Mouse (Mus musculus): ENCODE data around the gene Csnka2ip. TPM values are rescaled to one million over a fixed set of nuclear protein-coding genes. Genes with fewer than 3 reads are reported as not detected.

The Csnka2ip gene
- total and polyA plus RNA-seq, 2 experiments, result not detected

DNA sequence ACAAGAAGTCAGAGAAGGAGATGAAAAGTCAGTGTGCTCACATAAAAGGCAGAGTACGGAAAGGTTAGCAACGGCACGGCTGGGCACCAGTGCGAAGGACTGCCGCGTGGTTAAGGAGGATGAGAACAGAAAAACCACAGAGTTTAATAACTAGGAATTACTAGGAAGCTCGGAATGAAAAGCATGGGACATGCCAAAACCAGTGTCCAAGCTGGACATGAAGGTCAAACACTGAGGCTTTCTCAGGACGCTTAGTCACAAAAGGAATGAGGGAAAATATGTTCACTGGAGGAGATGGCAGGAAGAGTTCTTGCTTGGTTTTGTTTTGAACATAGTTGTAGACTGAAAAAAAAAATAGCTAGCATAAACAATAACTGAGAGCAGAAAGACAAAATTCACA lies 32.7 kb downstream of the Csnka2ip start:
- no peak overlapping the region for H3K4me3 ChIP-seq (ENCODE audit: insufficient read depth, low read depth, low read length)
- H3K9ac ChIP-seq (ENCODE audit: low read depth, low read length), result no peak overlapping the region
- H3K27ac ChIP-seq (replicated peaks; ENCODE audit: insufficient read depth, low read depth, low read length), result no peak overlapping the region
- no peaks in the 10 kb centered on the region for H3K79me2 ChIP-seq (ENCODE audit: control insufficient read depth, insufficient read depth, low read length)
- 91% methylated on average over 8 of the region's 8 CpGs for WGBS
- peak; percentile 8 for DNase-seq (ENCODE audit: extremely low read depth, low read depth, low spot score)
- H3K36me3 ChIP-seq (ENCODE audit: control insufficient read depth, insufficient read depth, low read length), result no peaks in the 10 kb centered on the region
- TF ChIP-seq POLR2A (IDR thresholded peaks at IDR 0.05; ENCODE audit: extremely low read depth, insufficient read depth, low read length) (no peak), CTCF (IDR thresholded peaks at IDR 0.05; ENCODE audit: low read depth, low read length) (no peak)
- no peaks in the 10 kb centered on the region for H3K27me3 ChIP-seq (ENCODE audit: control insufficient read depth, insufficient read depth, low read length)
- no peaks in the 10 kb centered on the region for H3K4me1 ChIP-seq (ENCODE audit: control insufficient read depth, insufficient read depth, low read length)

DNA sequence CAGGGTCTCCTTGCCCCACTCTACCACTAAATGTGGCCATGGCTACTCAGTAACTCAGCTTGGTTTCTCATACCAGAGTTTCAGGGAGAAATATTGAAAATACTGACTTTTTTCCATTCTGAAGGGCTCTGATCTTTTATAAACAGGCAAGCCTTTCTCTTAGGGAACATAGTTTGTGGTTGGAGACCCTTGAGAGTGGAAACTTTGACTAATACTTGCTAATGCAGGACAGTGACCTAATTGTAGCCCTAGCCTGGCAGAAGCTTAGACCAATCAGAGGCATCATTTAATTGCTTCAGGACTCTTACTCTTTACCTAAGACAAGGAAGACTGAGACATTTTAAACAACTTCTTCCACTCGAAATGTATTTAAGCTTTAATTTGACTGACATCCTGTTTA lies 39.1 kb downstream of the Csnka2ip start:
- H3K4me1 ChIP-seq (ENCODE audit: control insufficient read depth, insufficient read depth, low read length), result no peaks in the 10 kb centered on the region
- DNase-seq (ENCODE audit: extremely low read depth, low read depth, low spot score), result no peak
- H3K27me3 ChIP-seq (ENCODE audit: control insufficient read depth, insufficient read depth, low read length), result no peaks in the 10 kb centered on the region
- no peak overlapping the region for H3K4me3 ChIP-seq (ENCODE audit: insufficient read depth, low read depth, low read length)
- no peak for TF ChIP-seq CTCF (IDR thresholded peaks at IDR 0.05; ENCODE audit: low read depth, low read length)
- TF ChIP-seq POLR2A (IDR thresholded peaks at IDR 0.05; ENCODE audit: extremely low read depth, insufficient read depth, low read length), result no peak
- no peak overlapping the region for H3K9ac ChIP-seq (ENCODE audit: low read depth, low read length)
- H3K79me2 ChIP-seq (ENCODE audit: control insufficient read depth, insufficient read depth, low read length), result no peaks in the 10 kb centered on the region
- H3K27ac ChIP-seq (replicated peaks; ENCODE audit: insufficient read depth, low read depth, low read length), result no peak overlapping the region
- WGBS, result 62% methylated on average over 1 of the region's 1 CpGs
- H3K36me3 ChIP-seq (ENCODE audit: control insufficient read depth, insufficient read depth, low read length), result no peaks in the 10 kb centered on the region

DNA sequence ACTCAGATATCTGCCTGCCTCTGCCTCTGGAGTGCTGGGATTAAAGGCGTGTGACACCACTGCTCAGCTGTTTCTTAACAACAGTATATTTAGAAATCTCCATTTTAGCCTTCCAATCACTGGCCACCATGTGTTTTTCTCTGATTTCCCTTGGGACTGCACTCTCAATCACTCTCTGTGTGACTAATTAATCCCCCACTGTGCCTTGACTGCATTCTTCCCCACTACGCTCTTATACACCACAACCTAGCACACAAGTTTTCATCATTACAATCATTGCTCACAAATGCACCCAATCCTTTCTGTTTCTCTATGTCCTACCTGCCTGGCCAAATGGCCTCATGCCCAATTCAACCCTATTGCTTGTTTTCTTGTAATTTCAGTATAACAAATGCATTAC lies 43.7 kb downstream of the Csnka2ip start:
- TF ChIP-seq CTCF (IDR thresholded peaks at IDR 0.05; ENCODE audit: low read depth, low read length), result no peak
- no peak for TF ChIP-seq POLR2A (IDR thresholded peaks at IDR 0.05; ENCODE audit: extremely low read depth, insufficient read depth, low read length)
- no peaks in the 10 kb centered on the region for H3K4me1 ChIP-seq (ENCODE audit: control insufficient read depth, insufficient read depth, low read length)
- DNase-seq (ENCODE audit: extremely low read depth, low read depth, low spot score), result no peak
- H3K79me2 ChIP-seq (ENCODE audit: control insufficient read depth, insufficient read depth, low read length), result no peaks in the 10 kb centered on the region
- no peaks in the 10 kb centered on the region for H3K27me3 ChIP-seq (ENCODE audit: control insufficient read depth, insufficient read depth, low read length)
- 63% methylated on average over 2 of the region's 2 CpGs for WGBS
- no peaks in the 10 kb centered on the region for H3K36me3 ChIP-seq (ENCODE audit: control insufficient read depth, insufficient read depth, low read length)
- H3K27ac ChIP-seq (replicated peaks; ENCODE audit: insufficient read depth, low read depth, low read length), result no peak overlapping the region
- no peak overlapping the region for H3K9ac ChIP-seq (ENCODE audit: low read depth, low read length)
- H3K4me3 ChIP-seq (ENCODE audit: insufficient read depth, low read depth, low read length), result no peak overlapping the region

DNA sequence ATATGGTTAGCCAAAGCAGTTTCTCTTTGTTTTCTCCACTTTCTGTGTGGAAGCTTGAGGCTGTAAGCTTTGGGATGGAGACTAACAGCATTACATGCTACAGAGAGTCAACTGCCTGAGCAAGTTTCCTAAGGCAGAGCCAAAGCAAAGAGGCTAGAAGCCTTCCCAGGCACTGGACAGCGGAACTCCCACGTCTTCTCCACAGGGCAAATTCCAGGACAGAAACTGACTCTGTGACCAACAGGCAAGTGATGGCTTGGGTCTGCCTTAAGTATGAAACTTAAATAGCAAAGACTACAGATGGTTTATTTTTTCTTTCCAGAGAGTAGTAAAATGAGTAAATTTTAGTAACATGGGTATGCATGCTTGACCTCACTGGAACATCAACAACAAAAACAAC lies 75.3 kb downstream of the Csnka2ip start:
- no peaks in the 10 kb centered on the region for H3K36me3 ChIP-seq (ENCODE audit: control insufficient read depth, insufficient read depth, low read length)
- no peak overlapping the region for H3K9ac ChIP-seq (ENCODE audit: low read depth, low read length)
- H3K27ac ChIP-seq (replicated peaks; ENCODE audit: insufficient read depth, low read depth, low read length), result no peak overlapping the region
- TF ChIP-seq POLR2A (IDR thresholded peaks at IDR 0.05; ENCODE audit: extremely low read depth, insufficient read depth, low read length) (no peak), CTCF (IDR thresholded peaks at IDR 0.05; ENCODE audit: low read depth, low read length) (no peak)
- no peak overlapping the region for H3K4me3 ChIP-seq (ENCODE audit: insufficient read depth, low read depth, low read length)
- no peaks in the 10 kb centered on the region for H3K27me3 ChIP-seq (ENCODE audit: control insufficient read depth, insufficient read depth, low read length)
- H3K79me2 ChIP-seq (ENCODE audit: control insufficient read depth, insufficient read depth, low read length), result no peaks in the 10 kb centered on the region
- no peaks in the 10 kb centered on the region for H3K4me1 ChIP-seq (ENCODE audit: control insufficient read depth, insufficient read depth, low read length)
- no peak for DNase-seq (ENCODE audit: extremely low read depth, low read depth, low spot score)
- 78% methylated on average over 2 of the region's 2 CpGs for WGBS

DNA sequence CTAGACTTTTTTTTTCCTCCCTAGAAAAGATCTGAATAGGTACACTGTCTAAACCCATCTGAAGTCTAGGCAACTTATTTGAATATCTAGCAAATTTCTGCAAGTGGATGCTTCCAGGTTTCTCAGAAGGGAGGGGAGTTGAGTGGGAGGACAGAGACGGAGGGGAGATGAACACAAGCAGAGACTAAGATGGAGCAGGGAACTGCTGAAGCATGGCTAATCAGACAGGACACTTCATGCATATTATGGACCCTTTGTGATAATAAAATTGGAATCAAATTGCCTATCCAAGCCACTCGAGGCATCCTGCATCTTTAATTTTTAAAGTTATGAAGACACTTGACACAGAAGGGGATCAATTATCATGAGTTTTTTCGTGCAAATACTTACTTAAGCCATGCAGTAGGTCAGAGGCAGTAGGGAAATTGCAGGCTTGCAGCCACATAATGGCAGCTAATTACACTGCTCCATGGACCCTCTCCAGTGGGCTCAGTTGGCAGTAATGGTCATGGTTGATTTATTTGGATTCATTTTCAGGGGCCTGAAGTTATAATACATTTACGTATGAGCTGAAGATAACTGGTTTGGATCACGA lies 78.1 kb downstream of the Csnka2ip start:
- H3K4me1 ChIP-seq (ENCODE audit: control insufficient read depth, insufficient read depth, low read length), result no peaks in the 10 kb centered on the region
- no peaks in the 10 kb centered on the region for H3K36me3 ChIP-seq (ENCODE audit: control insufficient read depth, insufficient read depth, low read length)
- no peaks in the 10 kb centered on the region for H3K79me2 ChIP-seq (ENCODE audit: control insufficient read depth, insufficient read depth, low read length)
- no peaks in the 10 kb centered on the region for H3K27me3 ChIP-seq (ENCODE audit: control insufficient read depth, insufficient read depth, low read length)
- H3K9ac ChIP-seq (ENCODE audit: low read depth, low read length), result no peak overlapping the region
- 67% methylated on average over 5 of the region's 5 CpGs for WGBS
- no peak for DNase-seq (ENCODE audit: extremely low read depth, low read depth, low spot score)
- H3K27ac ChIP-seq (replicated peaks; ENCODE audit: insufficient read depth, low read depth, low read length), result no peak overlapping the region
- TF ChIP-seq CTCF (IDR thresholded peaks at IDR 0.05; ENCODE audit: low read depth, low read length), result no peak
- TF ChIP-seq POLR2A (IDR thresholded peaks at IDR 0.05; ENCODE audit: extremely low read depth, insufficient read depth, low read length), result no peak
- no peak overlapping the region for H3K4me3 ChIP-seq (ENCODE audit: insufficient read depth, low read depth, low read length)

DNA sequence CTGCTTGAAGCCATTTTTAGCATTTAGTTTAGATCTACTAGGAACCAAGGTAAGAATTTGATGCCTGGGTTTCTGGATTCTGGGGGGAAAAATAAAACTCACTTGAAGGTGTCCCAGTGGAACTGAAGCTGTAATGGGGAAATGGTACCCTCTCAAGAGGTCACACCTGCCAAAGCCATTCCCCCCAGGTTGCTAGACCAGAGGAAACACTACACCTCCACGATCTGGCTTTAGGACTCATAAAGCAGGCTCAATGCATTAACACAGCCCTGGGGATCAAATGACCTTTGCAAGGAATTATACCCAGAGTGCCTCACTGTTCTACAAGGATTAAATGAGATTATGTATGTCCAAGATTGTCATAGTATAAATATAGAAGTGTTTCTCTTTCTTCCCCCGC lies 88.8 kb downstream of the Csnka2ip start:
- WGBS, result 77% methylated on average over 2 of the region's 2 CpGs
- TF ChIP-seq POLR2A (IDR thresholded peaks at IDR 0.05; ENCODE audit: extremely low read depth, insufficient read depth, low read length), result no peak
- no peak for TF ChIP-seq CTCF (IDR thresholded peaks at IDR 0.05; ENCODE audit: low read depth, low read length)
- Histone ChIP-seq H3K27ac (replicated peaks; ENCODE audit: insufficient read depth, low read depth, low read length) (no peak overlapping the region), H3K79me2 (ENCODE audit: control insufficient read depth, insufficient read depth, low read length) (no peaks in the 10 kb centered on the region), H3K27me3 (ENCODE audit: control insufficient read depth, insufficient read depth, low read length) (no peaks in the 10 kb centered on the region), H3K4me1 (ENCODE audit: control insufficient read depth, insufficient read depth, low read length) (no peaks in the 10 kb centered on the region), H3K4me3 (ENCODE audit: insufficient read depth, low read depth, low read length) (no peak overlapping the region), H3K9ac (ENCODE audit: low read depth, low read length) (no peak overlapping the region), H3K36me3 (ENCODE audit: control insufficient read depth, insufficient read depth, low read length) (no peaks in the 10 kb centered on the region)
- no peak for DNase-seq (ENCODE audit: extremely low read depth, low read depth, low spot score)

Other genes starting within 250 kb of the Csnka2ip start
- gene 4930453N24Rik, start 168.8 kb upstream of the Csnka2ip start, total RNA-seq (2014; rRNA removed), result 15.7 and 15.9 TPM in 2 replicates
- gene 4930453N24Rik, start 168.8 kb upstream of the Csnka2ip start, polyA plus RNA-seq (2012; rRNA removed), result 3.6 and 4.8 TPM in 2 replicates
- 9.0 and 9.7 TPM in 2 replicates for gene Zfp654, start 249.2 kb upstream of the Csnka2ip start, total RNA-seq (2014; rRNA removed)
- gene Zfp654, start 249.2 kb upstream of the Csnka2ip start, polyA plus RNA-seq (2012; rRNA removed), result 0.65 TPM in 2 replicates
- gene Cggbp1, start 249.6 kb upstream of the Csnka2ip start, total RNA-seq (2014; rRNA removed), result 29.5 and 32.2 TPM in 2 replicates
- 6.7 and 7.0 TPM in 2 replicates for gene Cggbp1, start 249.6 kb upstream of the Csnka2ip start, polyA plus RNA-seq (2012; rRNA removed)

Measured in liver, adult 2 months (tissue).